Mouse (Mus musculus) MEL (cell line): Measurements from ENCODE around the gene Pde3a. TPM values are rescaled to one million over a fixed set of nuclear protein-coding genes. Genes with fewer than 3 reads are reported as not detected.

Experiments
- DNase-seq: peaks from one replicate; pipeline ENCODE4 v3.0.0; 2011; ENCODE audit warnings: low read depth, low spot score
- H3K27ac ChIP-seq: 2 replicates; pipeline ENCODE4 v1.5.1; 2012; ENCODE audit warnings: low read depth, mild to moderate bottlenecking, control low read depth, low read length, moderate library complexity; ENCODE audit not compliant: control insufficient read depth
- H3K27me3 ChIP-seq, 2 experiments: fragments of 150-350 bp in 1 of 2; sonication (generic) in 1 of 2; 2 replicates each; pipeline ENCODE4 v1.6.1; 2012; ENCODE audit warnings: low read length in 2 of 2, mild to moderate bottlenecking in 2 of 2, improper control_type of control experiment in 1 of 2, moderate library complexity in 1 of 2; ENCODE audit not compliant: insufficient read depth in 2 of 2, control insufficient read depth in 1 of 2
- H3K36me3 ChIP-seq, 2 experiments: 2 replicates each; pipeline ENCODE4 v1.6.1; 2012 to 2014; ENCODE audit warnings: low read length in 2 of 2, improper control_type of control experiment in 1 of 2, inconsistent platforms in 1 of 2, mild to moderate bottlenecking in 1 of 2; ENCODE audit not compliant: insufficient read depth in 2 of 2, control insufficient read depth in 1 of 2
- H3K4me1 ChIP-seq, 2 experiments: fragments of 150-350 bp in 1 of 2; sonication (generic) in 1 of 2; 2 replicates each; pipeline ENCODE4 v1.6.1; 2012; ENCODE audit warnings: low read length in 2 of 2, improper control_type of control experiment in 1 of 2, mild to moderate bottlenecking in 1 of 2; ENCODE audit not compliant: insufficient read depth in 2 of 2, control insufficient read depth in 1 of 2
- H3K4me3 ChIP-seq, 2 experiments: fragments of 150-350 bp in 1 of 2; sonication (generic) in 1 of 2; 2 replicates each; pipeline ENCODE4 v1.5.1; 2012; ENCODE audit warnings: low read depth in 2 of 2, low read length in 2 of 2, mild to moderate bottlenecking in 2 of 2, moderate library complexity in 2 of 2, control low read depth in 1 of 2, improper control_type of control experiment in 1 of 2; ENCODE audit not compliant: control insufficient read depth in 1 of 2, insufficient read depth in 1 of 2
- H3K79me2 ChIP-seq: 2 replicates; pipeline ENCODE4 v1.6.1; 2012; ENCODE audit warnings: mild to moderate bottlenecking, low read length, moderate library complexity; ENCODE audit not compliant: control insufficient read depth, poor library complexity, insufficient read depth
- H3K9ac ChIP-seq: 2 replicates; pipeline ENCODE4 v1.6.1; 2012; ENCODE audit warnings: low read depth, mild to moderate bottlenecking, control low read depth, low read length, moderate library complexity; ENCODE audit not compliant: control insufficient read depth, poor library complexity, severe bottlenecking
- H3K9me3 ChIP-seq: fragments of 150-350 bp; sonication (generic); replicated peaks from 2 replicates; pipeline ENCODE4 v1.6.1; 2012; ENCODE audit warnings: mild to moderate bottlenecking, low read length, improper control_type of control experiment, moderate library complexity; ENCODE audit not compliant: insufficient read depth
- CHD1 ChIP-seq: IDR thresholded peaks from 2 replicates; pipeline ENCODE4 v1.6.1; 2012; ENCODE audit warnings: low read depth, mild to moderate bottlenecking, inconsistent platforms, low read length, improper control_type of control experiment
- CTCF ChIP-seq, 3 experiments: IDR thresholded peaks in 2 of 3; conservative IDR thresholded peaks in 1 of 3; 2 replicates each; pipeline ENCODE4 v1.5.1; 2011 to 2012; ENCODE audit warnings: low read length in 3 of 3, low read depth in 2 of 3, mild to moderate bottlenecking in 2 of 3, improper control_type of control experiment in 1 of 3, inconsistent platforms in 1 of 3, mixed read lengths in 1 of 3, moderate library complexity in 1 of 3; ENCODE audit not compliant: control insufficient read depth in 1 of 3, insufficient read depth in 1 of 3, poor library complexity in 1 of 3, severe bottlenecking in 1 of 3
- ELF1 ChIP-seq: IDR thresholded peaks from 2 replicates; pipeline ENCODE4 v1.6.1; 2014; ENCODE audit warnings: low read depth, mild to moderate bottlenecking, inconsistent platforms, low read length, improper control_type of control experiment, moderate library complexity
- GABPA ChIP-seq: IDR thresholded peaks from 2 replicates; pipeline ENCODE4 v1.6.1; 2012; ENCODE audit warnings: low read depth, mild to moderate bottlenecking, inconsistent platforms, low read length, improper control_type of control experiment, moderate library complexity
- HCFC1 ChIP-seq: IDR thresholded peaks from 2 replicates; pipeline ENCODE4 v1.6.1; 2012; ENCODE audit warnings: low read depth, mild to moderate bottlenecking, inconsistent platforms, low read length, improper control_type of control experiment, moderate library complexity
- MAFK ChIP-seq: IDR thresholded peaks from 2 replicates; pipeline ENCODE4 v1.6.1; 2011; ENCODE audit warnings: low read depth, mild to moderate bottlenecking, low read length, improper control_type of control experiment, borderline replicate concordance
- MAX ChIP-seq: IDR thresholded peaks from 2 replicates; pipeline ENCODE4 v1.6.1; 2011; ENCODE audit warnings: low read length, improper control_type of control experiment
- MXI1 ChIP-seq: IDR thresholded peaks from 2 replicates; pipeline ENCODE4 v1.6.1; 2011; ENCODE audit warnings: mild to moderate bottlenecking, low read depth, low read length, improper control_type of control experiment
- MYB ChIP-seq: IDR thresholded peaks from 2 replicates; pipeline ENCODE4 v1.6.1; 2011; ENCODE audit warnings: mild to moderate bottlenecking, low read depth, low read length, improper control_type of control experiment
- MYC ChIP-seq: IDR thresholded peaks from 2 replicates; pipeline ENCODE4 v1.6.1; 2011; ENCODE audit warnings: low read depth, mild to moderate bottlenecking, low read length, improper control_type of control experiment, moderate library complexity
- NRF1 ChIP-seq: IDR thresholded peaks from 2 replicates; pipeline ENCODE4 v1.6.1; 2014; ENCODE audit warnings: low read depth, mild to moderate bottlenecking, inconsistent platforms, low read length, improper control_type of control experiment, moderate library complexity; ENCODE audit not compliant: poor library complexity, insufficient read depth, severe bottlenecking
- SMC3 ChIP-seq: IDR thresholded peaks from 2 replicates; pipeline ENCODE4 v1.6.1; 2011; ENCODE audit warnings: low read depth, low read length, improper control_type of control experiment
- TCF12 ChIP-seq: IDR thresholded peaks from 2 replicates; pipeline ENCODE4 v1.6.1; 2014; ENCODE audit warnings: low read depth, mild to moderate bottlenecking, inconsistent platforms, low read length, improper control_type of control experiment, moderate library complexity
- USF1 ChIP-seq: IDR thresholded peaks from 2 replicates; pipeline ENCODE4 v1.6.1; 2014; ENCODE audit warnings: low read depth, mild to moderate bottlenecking, inconsistent platforms, low read length, improper control_type of control experiment, moderate library complexity
- USF2 ChIP-seq, 2 experiments: IDR thresholded peaks; 2 replicates each; pipeline ENCODE4 v1.6.1; 2011 to 2012; ENCODE audit warnings: improper control_type of control experiment in 2 of 2, low read length in 2 of 2, borderline replicate concordance in 1 of 2, inconsistent platforms in 1 of 2, low read depth in 1 of 2, mild to moderate bottlenecking in 1 of 2; ENCODE audit not compliant: insufficient read depth in 1 of 2
- ZKSCAN1 ChIP-seq: IDR thresholded peaks from 2 replicates; pipeline ENCODE4 v1.6.1; 2012; ENCODE audit warnings: low read depth, mild to moderate bottlenecking, inconsistent platforms, low read length, improper control_type of control experiment, moderate library complexity
- ZNF384 ChIP-seq: IDR thresholded peaks from 2 replicates; pipeline ENCODE4 v1.6.1; 2012; ENCODE audit warnings: low read depth, mild to moderate bottlenecking, inconsistent platforms, low read length, improper control_type of control experiment
- polyA plus RNA-seq, 2 experiments: library from polyadenylated mRNA; stranded (reverse) in 1 of 2; unstranded in 1 of 2; fragments of >175 nt in 1 of 2; fragments of >200 nt in 1 of 2; gene quantifications; 2 replicates each; pipeline versions ENCODE4 v1.2.1 to v1.2.4; 2012; ENCODE audit warnings: low replicate concordance in 2 of 2, low read depth in 1 of 2; ENCODE audit not compliant: insufficient read length in 2 of 2, insufficient read depth in 1 of 2, missing spikeins in 1 of 2
- total RNA-seq: library from RNA; depleted of rRNA; stranded (reverse); fragments of 300-350 nt; gene quantifications from 2 replicates; pipeline ENCODE4 v1.2.3, GENCODE M21; 2012

Pde3a gene
- total and polyA plus RNA-seq, 3 experiments = not detected

DNA sequence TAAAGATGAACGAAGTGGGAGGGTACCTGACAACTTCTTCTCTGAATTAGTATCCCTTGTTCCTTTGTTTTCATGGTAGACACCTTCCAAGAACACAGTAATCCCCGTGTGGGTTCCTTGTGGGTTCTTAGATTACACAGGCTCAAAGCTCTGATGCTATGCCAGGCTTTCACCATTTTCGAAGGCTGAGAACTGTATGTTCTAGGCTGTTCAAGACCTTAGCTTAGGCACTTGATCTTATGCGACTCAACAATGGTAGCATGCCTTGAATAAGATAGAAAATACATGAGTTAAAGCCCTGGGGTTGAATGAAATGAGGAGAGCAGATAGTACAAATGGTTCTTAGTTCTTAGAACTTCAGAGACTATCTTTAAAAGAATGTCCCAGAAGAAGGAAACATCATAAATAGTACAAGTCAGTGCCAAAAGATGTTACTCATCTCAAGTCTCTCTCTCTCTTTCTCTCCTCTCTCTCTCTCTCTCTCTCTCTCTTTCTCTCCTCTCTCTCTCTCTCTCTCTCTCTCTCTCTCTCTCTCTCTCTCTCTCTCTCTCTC, 83.6 kb downstream of the Pde3a start:
- Histone ChIP-seq H3K4me1 (no peaks in the 10 kb centered on the region), H3K27me3 (no peaks in the 10 kb centered on the region), H3K36me3 (no peaks in the 10 kb centered on the region), H3K27ac (no peak overlapping the region), H3K79me2 (no peaks in the 10 kb centered on the region), H3K9me3 (no peaks in the 10 kb centered on the region), H3K4me3 (no peak overlapping the region), H3K9ac (no peak overlapping the region)
- no peak for DNase-seq
- TF ChIP-seq ZKSCAN1 (no peak), ELF1 (no peak), MAX (no peak), USF1 (no peak), USF2 (IDR thresholded peaks at IDR 0.05; ENCODE audit: borderline replicate concordance in 1 of 2, insufficient read depth in 1 of 2, low read depth in 1 of 2, low read length in 2 of 2) (no peak), CTCF (IDR thresholded peaks at IDR 0.05 in 2 of 3, conservative IDR thresholded peaks at IDR 0.05 in 1 of 3; ENCODE audit: control insufficient read depth in 1 of 3, insufficient read depth in 1 of 3, low read depth in 2 of 3, low read length in 3 of 3, poor library complexity in 1 of 3, severe bottlenecking in 1 of 3) (no peak), SMC3 (no peak), MAFK (no peak), HCFC1 (no peak), MYB (no peak), MXI1 (no peak), NRF1 (no peak), TCF12 (no peak), GABPA (no peak)

GRCm38 (mm10) chr6:141333245-141333644, 84.2 kb downstream of the Pde3a start:
- DNase-seq = no peak
- H3K79me2 ChIP-seq = no peaks in the 10 kb centered on the region
- no peaks in the 10 kb centered on the region for H3K4me1 ChIP-seq
- no peak overlapping the region for H3K9ac ChIP-seq
- TF ChIP-seq MYC (no peak), CHD1 (no peak), ZNF384 (no peak)
- H3K27me3 ChIP-seq = no peaks in the 10 kb centered on the region
- no peak overlapping the region for H3K4me3 ChIP-seq
- no peaks in the 10 kb centered on the region for H3K9me3 ChIP-seq
- no peak overlapping the region for H3K27ac ChIP-seq
- no peaks in the 10 kb centered on the region for H3K36me3 ChIP-seq
